Mouse (Mus musculus): Measurements from ENCODE around the gene Tes.

DNA sequence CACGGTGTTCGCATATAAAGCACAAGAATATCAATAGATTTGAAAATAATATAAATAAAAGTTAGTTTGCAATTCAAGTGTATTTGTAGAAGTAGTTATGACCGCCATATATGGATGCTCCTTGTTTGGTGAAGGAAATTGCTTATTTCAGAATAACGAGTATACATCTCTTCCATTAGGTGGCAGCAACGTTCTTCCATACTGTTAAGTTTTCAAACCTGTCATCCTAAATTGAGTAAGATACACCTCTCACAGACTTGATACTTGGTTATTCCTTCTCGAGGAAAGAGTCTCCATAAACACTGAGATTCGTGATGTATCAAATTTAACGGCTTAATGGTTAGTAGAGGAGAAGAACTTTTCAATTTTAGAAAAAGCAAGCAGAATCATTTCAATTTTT lies 37.4 kb upstream of the Tes start:
- TF ChIP-seq CTCF (IDR thresholded peaks at IDR 0.05; ENCODE audit: borderline replicate concordance, control insufficient read depth, extremely low read depth, insufficient read depth, low read length, poor library complexity) = no peak
- TF ChIP-seq POLR2A (IDR thresholded peaks at IDR 0.05; ENCODE audit: control insufficient read depth, extremely low read depth, insufficient read depth, low read length, poor library complexity) = no peak

All from thymus, adult 2 months (tissue).